Mouse (Mus musculus): ENCODE data around the gene Erc1. TPM values are rescaled to one million over a fixed set of nuclear protein-coding genes. Genes with fewer than 3 reads are reported as not detected.

The Erc1 gene
- polyA plus RNA-seq, 1 experiment from 2014 or later, result 23.7 TPM

GRCm38 (mm10) chr6:119781109-119781508 is 66.9 kb downstream of the Erc1 start:
- Histone ChIP-seq H3K4me1 (ENCODE audit: control insufficient read depth, insufficient read depth, low read length) (no peaks in the 10 kb centered on the region), H3K9ac (ENCODE audit: low read length) (no peak overlapping the region), H3K4me2 (no peak overlapping the region), H3K27me3 (ENCODE audit: control insufficient read depth, insufficient read depth, low read length) (no peaks in the 10 kb centered on the region), H3K27ac (ENCODE audit: low read depth, low read length) (no peak overlapping the region), H3K36me3 (ENCODE audit: control insufficient read depth, insufficient read depth, low read length) (no peaks in the 10 kb centered on the region), H3K4me3 (ENCODE audit: low read depth, low read length) (no peak overlapping the region), H3K9me3 (ENCODE audit: control insufficient read depth, low read length) (no peaks in the 10 kb centered on the region)
- WGBS, result 75% methylated on average over 3 of the region's 3 CpGs
- DNase-seq (ENCODE audit: low spot score, missing footprints) (no peak), ATAC-seq (ENCODE audit: low FRiP score) (no peak)

DNA sequence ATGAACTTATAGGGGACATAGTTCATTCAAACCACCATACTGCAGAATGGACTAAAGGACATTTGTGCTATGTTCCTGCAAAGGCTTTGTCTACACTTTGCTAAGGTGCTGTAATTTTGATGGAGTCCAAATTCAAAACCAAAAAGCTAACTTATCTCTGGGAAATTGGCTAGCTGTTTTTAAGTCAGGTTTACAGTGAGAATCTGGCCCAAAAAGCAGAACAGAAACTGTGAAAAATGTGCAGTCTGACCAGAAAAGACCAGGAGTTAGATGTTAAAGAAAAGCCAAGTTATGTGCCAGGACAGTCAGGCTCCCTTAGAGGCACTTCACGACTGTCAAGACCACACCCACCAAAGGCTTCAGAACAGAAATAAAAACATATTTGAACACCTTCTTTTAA is 79.2 kb downstream of the Erc1 start:
- ATAC-seq (ENCODE audit: low FRiP score), result no peak
- 94% methylated on average over 1 of the region's 1 CpGs for WGBS

GRCm38 (mm10) chr6:119764355-119764754 is 83.6 kb downstream of the Erc1 start:
- no peak overlapping the region for H3K4me2 ChIP-seq
- DNase-seq (ENCODE audit: low spot score, missing footprints), result no peak
- H3K36me3 ChIP-seq (ENCODE audit: control insufficient read depth, insufficient read depth, low read length), result no peaks in the 10 kb centered on the region
- WGBS, result 90% methylated on average over 3 of the region's 3 CpGs
- no peak overlapping the region for H3K4me3 ChIP-seq (ENCODE audit: low read depth, low read length)
- no peak overlapping the region for H3K27ac ChIP-seq (ENCODE audit: low read depth, low read length)
- H3K9ac ChIP-seq (ENCODE audit: low read length), result no peak overlapping the region
- H3K4me1 ChIP-seq (ENCODE audit: control insufficient read depth, insufficient read depth, low read length), result no peaks in the 10 kb centered on the region
- no peak for ATAC-seq (ENCODE audit: low FRiP score)
- no peaks in the 10 kb centered on the region for H3K9me3 ChIP-seq (ENCODE audit: control insufficient read depth, low read length)
- H3K27me3 ChIP-seq (ENCODE audit: control insufficient read depth, insufficient read depth, low read length), result no peaks in the 10 kb centered on the region

More for the DNA sequence above, 79.2 kb downstream of the Erc1 start:
- Histone ChIP-seq H3K4me3 (ENCODE audit: low read depth, low read length) (no peak overlapping the region), H3K4me1 (ENCODE audit: control insufficient read depth, insufficient read depth, low read length) (no peaks in the 10 kb centered on the region), H3K27me3 (ENCODE audit: control insufficient read depth, insufficient read depth, low read length) (no peaks in the 10 kb centered on the region), H3K9ac (ENCODE audit: low read length) (no peak overlapping the region), H3K36me3 (ENCODE audit: control insufficient read depth, insufficient read depth, low read length) (no peaks in the 10 kb centered on the region), H3K4me2 (no peak overlapping the region), H3K27ac (ENCODE audit: low read depth, low read length) (no peak overlapping the region), H3K9me3 (ENCODE audit: control insufficient read depth, low read length) (no peaks in the 10 kb centered on the region)
- no peak for DNase-seq (ENCODE audit: low spot score, missing footprints)

DNA sequence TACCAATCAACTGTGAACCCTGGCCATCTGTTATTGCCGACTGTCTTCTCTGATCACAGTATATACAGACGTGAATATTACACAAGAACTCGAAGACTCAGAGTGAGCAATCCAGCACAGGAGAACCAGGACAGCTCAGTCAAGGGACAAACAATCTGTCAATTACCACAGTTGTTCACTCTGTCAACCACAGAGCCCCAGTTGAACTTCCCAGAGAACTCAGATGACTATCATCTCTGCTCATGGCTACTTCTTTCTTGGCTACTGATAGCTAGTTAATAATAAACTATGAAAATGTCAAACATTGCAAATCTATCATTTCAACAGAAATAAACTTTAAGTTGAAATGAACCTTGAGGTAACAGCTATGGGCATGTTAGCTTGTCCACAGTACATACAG is 88.1 kb downstream of the Erc1 start:
- no peak for ATAC-seq (ENCODE audit: low FRiP score)
- no peak for DNase-seq (ENCODE audit: low spot score, missing footprints)
- Histone ChIP-seq H3K4me1 (ENCODE audit: control insufficient read depth, insufficient read depth, low read length) (peaks cover 2% of the 10 kb centered on the region; the same call in 1 of the 2 replicates), H3K36me3 (ENCODE audit: control insufficient read depth, insufficient read depth, low read length) (no peaks in the 10 kb centered on the region), H3K4me2 (no peak overlapping the region), H3K27ac (ENCODE audit: low read depth, low read length) (no peak overlapping the region), H3K4me3 (ENCODE audit: low read depth, low read length) (no peak overlapping the region), H3K9me3 (ENCODE audit: control insufficient read depth, low read length) (no peaks in the 10 kb centered on the region), H3K27me3 (ENCODE audit: control insufficient read depth, insufficient read depth, low read length) (no peaks in the 10 kb centered on the region), H3K9ac (ENCODE audit: low read length) (no peak overlapping the region)
- WGBS, result 91% methylated on average over 3 of the region's 3 CpGs

DNA sequence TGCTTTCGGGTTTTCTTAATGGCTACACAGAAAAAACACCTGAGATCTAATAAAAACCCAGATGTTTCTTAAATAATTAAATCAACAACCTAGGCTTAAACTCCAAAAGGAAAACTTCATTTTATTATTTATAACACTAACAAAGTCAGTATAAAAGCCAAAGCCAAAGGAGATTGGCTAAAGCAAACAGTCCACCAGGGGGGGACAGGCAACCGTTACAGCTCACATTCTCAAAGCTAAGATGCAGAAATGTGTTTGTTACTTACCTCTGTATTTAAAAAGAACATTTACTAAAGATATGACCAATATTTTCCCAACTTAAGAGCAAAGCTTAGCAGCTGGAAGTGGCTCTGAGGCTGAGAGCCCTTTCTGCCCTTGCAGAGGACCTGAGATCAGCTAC is 89.5 kb downstream of the Erc1 start:
- no peaks in the 10 kb centered on the region for H3K36me3 ChIP-seq (ENCODE audit: control insufficient read depth, insufficient read depth, low read length)
- WGBS, result 86% methylated on average over 2 of the region's 2 CpGs

GRCm38 (mm10) chr6:119757796-119758195 is 90.2 kb downstream of the Erc1 start:
- ATAC-seq (ENCODE audit: low FRiP score), result no peak
- H3K9me3 ChIP-seq (ENCODE audit: control insufficient read depth, low read length), result no peaks in the 10 kb centered on the region
- DNase-seq (ENCODE audit: low spot score, missing footprints), result no peak
- no peak overlapping the region for H3K27ac ChIP-seq (ENCODE audit: low read depth, low read length)
- no peak overlapping the region for H3K4me3 ChIP-seq (ENCODE audit: low read depth, low read length)
- no peaks in the 10 kb centered on the region for H3K36me3 ChIP-seq (ENCODE audit: control insufficient read depth, insufficient read depth, low read length)
- 28% methylated on average over 5 of the region's 5 CpGs for WGBS
- H3K9ac ChIP-seq (ENCODE audit: low read length), result no peak overlapping the region
- peaks cover 2% of the 10 kb centered on the region; the same call in 1 of the 2 replicates for H3K4me1 ChIP-seq (ENCODE audit: control insufficient read depth, insufficient read depth, low read length)
- H3K27me3 ChIP-seq (ENCODE audit: control insufficient read depth, insufficient read depth, low read length), result no peaks in the 10 kb centered on the region
- H3K4me2 ChIP-seq, result no peak overlapping the region

More for the DNA sequence above, 89.5 kb downstream of the Erc1 start:
- ATAC-seq (ENCODE audit: low FRiP score) (no peak), DNase-seq (ENCODE audit: low spot score, missing footprints) (no peak)
- H3K27me3 ChIP-seq (ENCODE audit: control insufficient read depth, insufficient read depth, low read length), result no peaks in the 10 kb centered on the region
- peaks cover 2% of the 10 kb centered on the region; the same call in 1 of the 2 replicates for H3K4me1 ChIP-seq (ENCODE audit: control insufficient read depth, insufficient read depth, low read length)
- no peak overlapping the region for H3K27ac ChIP-seq (ENCODE audit: low read depth, low read length)
- H3K9me3 ChIP-seq (ENCODE audit: control insufficient read depth, low read length), result no peaks in the 10 kb centered on the region
- H3K4me3 ChIP-seq (ENCODE audit: low read depth, low read length), result no peak overlapping the region
- no peak overlapping the region for H3K9ac ChIP-seq (ENCODE audit: low read length)
- no peak overlapping the region for H3K4me2 ChIP-seq

DNA sequence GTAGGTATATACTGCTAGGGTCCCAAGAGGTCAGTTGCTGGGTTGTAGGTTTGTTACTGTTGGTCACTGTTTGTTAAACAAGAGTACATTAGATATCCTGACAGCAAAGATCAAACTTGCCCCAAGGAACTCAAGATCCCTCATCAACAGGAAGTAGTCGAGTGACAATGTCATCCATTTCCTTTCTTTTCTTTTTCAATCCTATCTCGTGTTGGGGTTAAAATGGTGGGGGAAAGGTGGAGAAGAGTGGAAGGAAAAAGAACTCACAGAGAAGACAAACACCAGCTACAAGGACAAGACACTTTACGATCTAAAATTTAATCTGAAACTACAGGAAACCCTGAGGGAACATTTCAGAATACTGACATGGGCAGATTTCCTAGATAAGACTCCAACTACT is 92.1 kb downstream of the Erc1 start:
- ATAC-seq (ENCODE audit: low FRiP score) (no peak), DNase-seq (ENCODE audit: low spot score, missing footprints) (no peak)
- H3K27me3 ChIP-seq (ENCODE audit: control insufficient read depth, insufficient read depth, low read length), result no peaks in the 10 kb centered on the region
- no peaks in the 10 kb centered on the region for H3K36me3 ChIP-seq (ENCODE audit: control insufficient read depth, insufficient read depth, low read length)
- H3K4me1 ChIP-seq (ENCODE audit: control insufficient read depth, insufficient read depth, low read length), result peaks cover 2% of the 10 kb centered on the region; the same call in 1 of the 2 replicates
- no peak overlapping the region for H3K27ac ChIP-seq (ENCODE audit: low read depth, low read length)
- no peak overlapping the region for H3K4me3 ChIP-seq (ENCODE audit: low read depth, low read length)
- WGBS, result 84% methylated on average over 3 of the region's 3 CpGs
- no peak overlapping the region for H3K9ac ChIP-seq (ENCODE audit: low read length)
- H3K4me2 ChIP-seq, result no peak overlapping the region
- H3K9me3 ChIP-seq (ENCODE audit: control insufficient read depth, low read length), result no peaks in the 10 kb centered on the region

DNA sequence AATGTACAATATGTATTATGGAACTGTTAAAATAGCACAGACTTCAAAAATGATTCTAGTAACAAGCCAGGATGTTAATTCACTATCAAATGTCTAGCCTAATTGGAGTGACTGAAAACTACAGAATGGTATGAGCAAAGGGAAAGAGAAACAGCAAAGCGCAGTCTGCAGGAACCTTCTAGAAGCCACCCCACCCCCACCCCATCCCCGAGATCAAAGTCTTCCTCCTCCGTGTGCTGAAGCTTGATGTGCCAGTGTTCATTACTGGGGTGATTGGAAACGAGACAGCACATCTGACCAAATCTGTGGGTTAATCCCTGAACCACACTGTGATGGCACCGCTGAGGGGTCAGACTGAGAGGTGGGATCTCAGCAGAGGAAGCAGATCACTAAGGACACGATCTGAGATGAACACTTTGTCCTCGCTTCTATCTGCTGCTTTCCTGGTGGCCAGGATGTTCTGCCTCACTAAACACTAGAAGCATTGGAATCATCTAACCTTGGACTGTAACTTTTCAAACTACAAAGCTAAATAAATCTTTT is 98.8 kb downstream of the Erc1 start:
- H3K4me1 ChIP-seq (ENCODE audit: control insufficient read depth, insufficient read depth, low read length), result no peaks in the 10 kb centered on the region
- H3K36me3 ChIP-seq (ENCODE audit: control insufficient read depth, insufficient read depth, low read length), result peaks cover 4% of the 10 kb centered on the region; the same call in 1 of the 2 replicates
- H3K4me3 ChIP-seq (ENCODE audit: low read depth, low read length), result no peak overlapping the region
- no peaks in the 10 kb centered on the region for H3K27me3 ChIP-seq (ENCODE audit: control insufficient read depth, insufficient read depth, low read length)
- H3K4me2 ChIP-seq, result no peak overlapping the region
- WGBS, result 79% methylated on average over 7 of the region's 7 CpGs
- no peak for DNase-seq (ENCODE audit: low spot score, missing footprints)
- H3K9ac ChIP-seq (ENCODE audit: low read length), result no peak overlapping the region
- ATAC-seq (ENCODE audit: low FRiP score), result no peak
- no peaks in the 10 kb centered on the region for H3K9me3 ChIP-seq (ENCODE audit: control insufficient read depth, low read length)
- no peak overlapping the region for H3K27ac ChIP-seq (ENCODE audit: low read depth, low read length)

DNA sequence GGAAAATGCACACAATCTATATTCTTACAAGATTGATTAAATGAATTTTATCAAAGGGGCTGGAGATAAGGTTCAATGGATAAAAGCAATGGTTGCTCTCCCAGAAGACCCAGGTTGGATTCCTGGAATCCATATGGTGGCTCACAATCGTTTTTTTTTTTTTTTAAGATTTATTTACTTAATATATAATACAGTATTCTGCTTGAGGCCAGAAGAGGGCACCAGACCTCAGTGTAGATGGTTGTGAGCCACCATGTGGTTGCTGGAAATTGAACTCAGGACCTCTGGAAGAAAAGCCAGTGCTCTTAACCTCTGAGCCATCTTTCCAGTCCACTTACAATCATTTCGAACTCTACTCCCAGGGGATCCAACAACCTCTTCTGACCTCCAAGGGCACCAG is 106.1 kb downstream of the Erc1 start:
- WGBS, result 77% methylated on average over 2 of the region's 2 CpGs
- ATAC-seq (ENCODE audit: low FRiP score) (no peak), DNase-seq (ENCODE audit: low spot score, missing footprints) (no peak)
- Histone ChIP-seq H3K9me3 (ENCODE audit: control insufficient read depth, low read length) (no peaks in the 10 kb centered on the region), H3K4me3 (ENCODE audit: low read depth, low read length) (no peak overlapping the region), H3K27ac (ENCODE audit: low read depth, low read length) (no peak overlapping the region), H3K36me3 (ENCODE audit: control insufficient read depth, insufficient read depth, low read length) (0 out of 2 replicates have a peak, but pooled peaks cover 3% of the 10 kb centered on the region), H3K9ac (ENCODE audit: low read length) (no peak overlapping the region), H3K27me3 (ENCODE audit: control insufficient read depth, insufficient read depth, low read length) (no peaks in the 10 kb centered on the region), H3K4me2 (no peak overlapping the region), H3K4me1 (ENCODE audit: control insufficient read depth, insufficient read depth, low read length) (no peaks in the 10 kb centered on the region)

All from midbrain, embryonic 11.5 days (tissue).